Mouse (Mus musculus) heart, postnatal 0 days (tissue): Measurements from ENCODE around the gene Wdr1.

Source experiments
- CTCF ChIP-seq: IDR thresholded peaks from 2 replicates; pipeline ENCODE4 v1.5.1; 2016; ENCODE audit warnings: antibody characterized with exemption, control low read depth, low read depth
- EP300 ChIP-seq: IDR thresholded peaks from 2 replicates; pipeline ENCODE4 v1.6.1; 2016; ENCODE audit warnings: antibody characterized with exemption, low read depth

DNA sequence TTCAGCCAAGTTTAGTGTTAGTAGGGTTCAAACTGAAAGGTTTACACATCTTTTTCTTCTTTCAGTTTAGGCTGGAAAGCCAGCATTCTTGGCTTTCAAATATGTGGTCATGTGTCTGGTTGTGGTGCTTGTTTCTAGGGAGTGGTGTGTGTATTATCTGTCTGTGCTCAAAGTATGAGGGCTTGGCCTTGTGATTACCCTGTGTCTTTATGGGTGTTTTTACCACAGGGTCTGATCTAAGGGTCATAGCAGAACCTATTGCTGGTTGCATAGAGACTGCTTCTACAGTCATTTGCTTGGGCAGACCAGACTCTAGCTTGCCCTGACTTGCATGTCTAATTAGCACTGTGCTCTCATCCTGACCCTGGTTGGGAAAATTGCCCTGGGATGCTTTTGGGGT lies 5.6 kb upstream of the Wdr1 start:
- TF ChIP-seq CTCF (no peak), EP300 (no peak)
